Mouse (Mus musculus) intestine, postnatal 0 days (tissue): ENCODE data around the gene Dok4. TPM values are rescaled to one million over a fixed set of nuclear protein-coding genes. Genes with fewer than 3 reads are reported as not detected.
A peak's percentile ranks its signal among the peaks of the same experiment; 100 is the strongest.

Experiments
- ATAC-seq: fragments of 200-750 bp; cut with Nextera tagmentation; 2 replicates; pipeline ENCODE4 v1.8.0; 2017; ENCODE audit warnings: mild to moderate bottlenecking, moderate TSS enrichment, moderate library complexity
- H3K27ac ChIP-seq: fragments of 300-500 bp; sonication (generic); 2 replicates; pipeline ENCODE4 v1.5.1; 2014; ENCODE audit warnings: mild to moderate bottlenecking, low read depth, low read length, moderate library complexity
- H3K27me3 ChIP-seq: fragments of 300-500 bp; sonication (generic); replicated peaks from 2 replicates; pipeline ENCODE4 v1.6.1; 2014; ENCODE audit warnings: low read length, mixed read lengths; ENCODE audit not compliant: control insufficient read depth, insufficient read depth
- H3K36me3 ChIP-seq: fragments of 300-500 bp; sonication (generic); 2 replicates; pipeline ENCODE4 v1.6.1; 2014; ENCODE audit warnings: mild to moderate bottlenecking, moderate library complexity; ENCODE audit not compliant: control insufficient read depth, insufficient read depth
- H3K4me1 ChIP-seq: fragments of 300-500 bp; sonication (generic); replicated peaks from 2 replicates; pipeline ENCODE4 v1.6.1; 2014; ENCODE audit warnings: antibody characterized with exemption, low read length, mixed read lengths; ENCODE audit not compliant: control insufficient read depth, insufficient read depth
- H3K4me2 ChIP-seq: fragments of 300-500 bp; sonication (generic); replicated peaks from 2 replicates; pipeline ENCODE4 v1.6.1; 2014; ENCODE audit warnings: low read depth, mild to moderate bottlenecking, moderate library complexity
- H3K4me3 ChIP-seq: fragments of 300-500 bp; sonication (generic); 2 replicates; pipeline ENCODE4 v1.5.1; 2014; ENCODE audit warnings: low read depth, low read length
- H3K9ac ChIP-seq: fragments of 300-500 bp; sonication (generic); 2 replicates; pipeline ENCODE4 v1.6.1; 2014; ENCODE audit warnings: mild to moderate bottlenecking, low read depth, low read length
- H3K9me3 ChIP-seq: fragments of 300-500 bp; sonication (generic); 2 replicates; pipeline ENCODE4 v1.6.1; 2016; ENCODE audit warnings: mixed run types; ENCODE audit not compliant: control insufficient read depth
- CTCF ChIP-seq: sonication (generic); IDR thresholded peaks from 2 replicates; pipeline ENCODE4 v1.5.1; 2016; ENCODE audit warnings: low read depth, mild to moderate bottlenecking, control low read depth, antibody characterized with exemption, moderate library complexity
- WGBS: fragments of 180-500 bp; shearing (Covaris S2); extraction: QIAGEN DNeasy Blood & Tissue Kit; methylation state at CpG from one replicate; pipeline ENCODE4 v1.1.7; 2014; 5-methylcytosine and 5-hydroxymethylcytosine counted together
- polyA plus RNA-seq: library from polyadenylated mRNA; unstranded; fragments of >200 nt; fragmentation: Nextera tagmentation; extraction: Ambion mirVana; gene quantifications from 2 replicates; pipeline ENCODE4 v1.2.1, GENCODE M21; 2015

The Dok4 gene
- polyA plus RNA-seq, 1 experiment from 2014 or later, result 51.0 TPM

DNA sequence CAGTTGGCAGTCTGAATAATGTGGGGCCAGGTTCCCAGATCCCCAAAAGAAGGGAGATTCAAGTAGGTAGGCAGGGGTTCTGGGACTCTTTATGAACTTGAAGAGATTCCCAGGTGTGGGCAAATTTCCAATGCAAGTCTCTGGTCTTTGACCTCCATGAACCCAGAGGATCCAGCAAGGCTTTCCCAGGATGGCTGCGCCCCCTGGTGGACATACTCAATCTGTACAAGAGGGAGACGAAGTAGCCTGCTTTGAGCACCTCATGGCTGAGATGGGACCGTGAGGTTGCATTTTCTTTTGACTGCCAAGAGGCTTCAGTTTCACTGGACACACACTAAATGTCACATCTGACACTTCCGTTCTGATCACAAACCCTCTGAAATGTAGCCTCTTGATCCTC lies 32.7 kb upstream of the Dok4 start:
- no peak overlapping the region for H3K4me3 ChIP-seq
- peak; percentile 96 for TF ChIP-seq CTCF
- no peak overlapping the region for H3K27ac ChIP-seq
- no peaks in the 10 kb centered on the region for H3K4me1 ChIP-seq
- ATAC-seq, result peak; percentile 58
- H3K36me3 ChIP-seq, result peaks cover 15% of the 10 kb centered on the region
- no peaks in the 10 kb centered on the region; the same call in 1 of the 2 replicates for H3K27me3 ChIP-seq
- WGBS, result 3% methylated on average over 4 of the region's 4 CpGs
- no peaks in the 10 kb centered on the region for H3K9me3 ChIP-seq
- H3K4me2 ChIP-seq, result no peak overlapping the region
- no peak overlapping the region for H3K9ac ChIP-seq

DNA sequence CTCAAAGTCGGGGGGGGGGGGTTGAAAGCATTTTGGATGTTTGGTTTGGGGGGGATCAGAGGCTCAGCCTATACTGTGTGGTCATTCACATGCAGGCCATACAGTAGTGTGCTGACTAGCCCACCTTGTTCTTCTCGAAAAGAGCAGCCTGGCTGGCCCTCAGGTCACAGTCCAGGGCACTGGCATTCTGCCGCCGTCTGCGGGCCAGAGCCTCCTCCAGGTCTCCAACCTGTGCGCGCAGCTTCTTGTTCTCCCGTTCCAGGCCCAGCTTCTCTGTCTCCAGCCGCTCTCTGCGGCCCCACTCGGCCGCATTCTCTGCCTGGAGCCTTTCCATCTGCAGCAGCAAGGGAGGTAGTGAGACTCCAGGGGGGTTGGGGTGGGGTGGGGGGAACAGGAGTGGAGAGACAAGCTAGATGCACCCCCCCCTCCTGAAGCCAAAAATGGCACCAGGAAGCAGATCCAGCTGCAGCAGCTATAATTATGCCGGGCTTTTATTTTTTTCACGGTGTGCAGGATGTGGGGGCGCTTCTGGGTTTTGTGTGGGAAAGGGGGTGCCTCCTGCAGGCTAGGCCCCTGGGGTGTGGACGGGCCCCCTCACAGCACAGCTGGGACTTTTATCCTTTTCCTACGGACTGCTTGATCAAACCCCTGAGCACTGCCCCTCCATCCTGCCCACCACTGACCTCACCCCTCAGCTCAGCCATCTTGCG lies 31.6 kb upstream of the Dok4 start:
- Histone ChIP-seq H3K4me2 (no peak overlapping the region), H3K4me1 (no peaks in the 10 kb centered on the region), H3K9ac (no peak overlapping the region), H3K27ac (no peak overlapping the region), H3K9me3 (no peaks in the 10 kb centered on the region), H3K27me3 (no peaks in the 10 kb centered on the region), H3K36me3 (peaks cover 11% of the 10 kb centered on the region), H3K4me3 (no peak overlapping the region)
- TF ChIP-seq CTCF, result no peak
- 88% methylated on average over 18 of the region's 18 CpGs for WGBS
- no peak for ATAC-seq

- peaks cover 8% of the 10 kb centered on the region for H3K36me3 ChIP-seq
These were observed 28.5 kb upstream of the Dok4 start for GRCm38 (mm10) chr8:94904450-94905175.

DNA sequence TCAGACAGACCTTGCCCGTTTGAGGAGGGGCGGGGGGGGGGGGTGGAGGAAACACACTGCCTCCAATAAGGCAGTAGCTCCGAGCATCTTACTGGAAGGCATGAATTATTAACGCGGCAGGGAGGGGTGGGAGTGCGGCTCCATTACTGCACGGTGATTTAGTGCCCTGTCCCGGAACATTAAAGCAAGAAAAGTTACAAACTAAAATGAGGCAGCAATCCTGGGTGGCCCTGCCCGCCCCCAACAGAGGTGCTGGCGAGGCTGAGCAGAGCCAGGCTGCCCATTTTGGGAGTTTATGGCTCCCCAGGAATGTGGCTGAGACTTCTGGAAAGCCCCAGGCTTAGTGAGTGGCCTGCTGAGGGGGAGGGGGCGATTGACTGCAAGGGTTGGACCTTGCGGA lies 27.6 kb upstream of the Dok4 start:
- Histone ChIP-seq H3K27ac (no peak overlapping the region), H3K9ac (no peak overlapping the region), H3K4me3 (no peak overlapping the region), H3K9me3 (no peaks in the 10 kb centered on the region), H3K4me2 (no peak overlapping the region), H3K27me3 (no peaks in the 10 kb centered on the region), H3K36me3 (peaks cover 8% of the 10 kb centered on the region), H3K4me1 (peaks cover 14% of the 10 kb centered on the region)
- WGBS, result 45% methylated on average over 12 of the region's 12 CpGs
- no peak for ATAC-seq
- no peak for TF ChIP-seq CTCF

More at GRCm38 (mm10) chr8:94904450-94905175, 28.5 kb upstream of the Dok4 start:
- Histone ChIP-seq H3K4me3 (no peak overlapping the region), H3K9ac (no peak overlapping the region), H3K27ac (no peak overlapping the region), H3K4me1 (peaks cover 14% of the 10 kb centered on the region), H3K9me3 (no peaks in the 10 kb centered on the region), H3K4me2 (no peak overlapping the region), H3K27me3 (no peaks in the 10 kb centered on the region)
- no peak for ATAC-seq
- TF ChIP-seq CTCF, result no peak
- WGBS, result 59% methylated on average over 12 of the region's 12 CpGs

GRCm38 (mm10) chr8:94901031-94901430 lies 24.9 kb upstream of the Dok4 start:
- Histone ChIP-seq H3K9ac (no peak overlapping the region), H3K27me3 (no peaks in the 10 kb centered on the region), H3K4me3 (no peak overlapping the region), H3K4me2 (peak overlapping the region; percentile 51), H3K27ac (peak overlapping the region; percentile 73), H3K9me3 (no peaks in the 10 kb centered on the region), H3K36me3 (peaks cover 1% of the 10 kb centered on the region), H3K4me1 (peaks cover 14% of the 10 kb centered on the region)
- peak; percentile 31 for ATAC-seq
- no peak for TF ChIP-seq CTCF
- WGBS, result 14% methylated on average over 5 of the region's 5 CpGs

- Histone ChIP-seq H3K36me3 (no peaks in the 10 kb centered on the region; the same call in 1 of the 2 replicates), H3K4me1 (peaks cover 14% of the 10 kb centered on the region), H3K27ac (peak overlapping the region; percentile 73), H3K4me2 (peak overlapping the region; percentile 51), H3K4me3 (no peak overlapping the region), H3K9me3 (no peaks in the 10 kb centered on the region), H3K9ac (no peak overlapping the region), H3K27me3 (no peaks in the 10 kb centered on the region)
- TF ChIP-seq CTCF, result no peak
- no peak for ATAC-seq
- 25% methylated on average over 6 of the region's 6 CpGs for WGBS
These were observed 24.5 kb upstream of the Dok4 start for GRCm38 (mm10) chr8:94900617-94901016.
